Mouse (Mus musculus) testis, postnatal 14 days (tissue): Measurements from ENCODE around the gene Lamtor3.
A peak's percentile ranks its signal among the peaks of the same experiment; 100 is the strongest.
"Not testable (repeated sequence)": the region's sequence is repeated elsewhere in the genome, so short reads cannot be mapped to it uniquely, and the experiment has no call there.

Experiments
- DNase-seq: peaks from one replicate; pipeline ENCODE4 v3.0.0; 2021; ENCODE audit warnings: low spot score

Lamtor3 gene

DNA sequence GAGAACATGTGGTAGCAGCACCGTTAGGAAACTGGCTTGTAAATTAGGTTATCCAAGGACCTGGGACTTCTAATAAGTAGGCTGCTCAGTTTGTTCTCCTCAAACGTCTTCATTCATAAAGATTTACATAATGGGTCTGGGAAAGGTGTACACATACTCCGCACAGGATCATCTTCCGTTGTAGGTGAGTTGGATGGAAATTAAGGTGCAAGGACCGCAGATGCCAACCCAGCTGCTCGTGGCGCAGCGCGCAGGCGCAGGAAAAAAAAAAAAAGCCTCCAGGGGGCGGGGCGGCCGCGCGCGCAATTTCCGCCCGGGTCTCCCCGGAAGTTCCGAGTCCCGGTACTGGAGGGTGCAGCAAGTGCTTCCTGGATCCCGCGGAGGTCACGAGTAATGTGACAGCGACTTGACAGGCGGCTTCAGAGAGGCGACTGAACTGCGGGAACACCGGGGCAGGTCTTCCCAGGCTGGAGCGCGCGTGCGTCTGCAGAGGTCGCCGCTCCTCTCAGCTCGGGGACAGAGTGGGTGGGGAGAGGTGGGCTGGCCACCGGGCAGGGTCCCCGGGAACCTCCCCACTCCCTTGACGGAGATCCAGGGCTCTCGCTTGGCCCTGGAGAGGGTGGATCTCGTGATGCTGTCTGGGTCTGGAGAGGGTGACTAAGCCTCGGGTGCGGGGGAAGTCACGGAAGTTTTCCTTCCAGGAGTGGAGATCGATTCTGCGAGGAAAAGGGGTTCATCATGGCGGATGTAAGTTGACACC, at the start of gene Lamtor3:
Gene Lamtor3, plus strand, starts transcription at position 335 of the 760 bp plus-strand sequence.
- DNase-seq: peak; percentile 87

GRCm38 (mm10) chr3:137869395-137869794, 48.9 kb upstream of the Lamtor3 start:
- no peak for DNase-seq

GRCm38 (mm10) chr3:137879313-137879712, 39.0 kb upstream of the Lamtor3 start:
- DNase-seq: no peak

- no peak for DNase-seq
Observed at GRCm38 (mm10) chr3:137880109-137880748, 38.1 kb upstream of the Lamtor3 start.

DNA sequence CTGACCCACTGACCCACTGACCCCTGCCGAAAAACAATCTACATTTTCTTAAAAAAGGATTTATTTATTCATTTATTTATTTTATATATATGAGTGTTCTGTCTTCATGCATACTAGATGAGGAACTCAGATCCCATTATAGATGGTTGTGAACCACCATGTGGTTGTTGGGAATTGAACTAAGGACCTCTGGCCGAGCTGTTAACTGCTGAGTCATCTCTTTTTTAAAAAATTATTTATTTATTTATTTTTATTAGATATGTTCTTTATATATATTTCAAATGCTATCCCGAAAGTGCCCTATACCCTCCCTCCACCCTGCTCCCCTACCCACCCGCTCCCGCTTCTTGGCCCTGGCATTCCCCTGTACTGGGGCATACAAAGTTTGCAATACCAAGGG, 37.2 kb upstream of the Lamtor3 start:
- DNase-seq: no peak

GRCm38 (mm10) chr3:137887961-137888360, 30.3 kb upstream of the Lamtor3 start:
- DNase-seq: no peak

DNA sequence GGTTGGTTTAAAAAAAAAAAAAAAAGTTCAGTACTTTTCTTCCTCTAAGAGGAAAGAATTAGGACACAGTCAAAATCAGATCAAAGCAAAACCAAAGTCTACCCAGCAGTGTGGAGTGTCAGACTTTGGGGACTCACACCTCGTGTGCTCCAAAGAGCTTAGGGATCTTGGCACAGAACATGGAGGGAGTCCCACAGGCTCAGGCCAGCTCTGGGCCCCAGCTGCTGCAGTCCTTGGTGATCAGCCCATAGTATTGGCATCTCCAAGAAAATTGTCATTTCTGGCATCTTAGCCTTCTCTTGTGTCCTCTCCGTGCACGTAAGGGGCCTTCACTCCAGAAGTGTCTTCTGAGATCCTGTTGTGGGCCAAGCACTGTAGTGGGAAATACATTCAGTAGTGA, 27.2 kb upstream of the Lamtor3 start:
- DNase-seq: no peak

GRCm38 (mm10) chr3:137892118-137892517, 26.2 kb upstream of the Lamtor3 start:
- no peak for DNase-seq

DNA sequence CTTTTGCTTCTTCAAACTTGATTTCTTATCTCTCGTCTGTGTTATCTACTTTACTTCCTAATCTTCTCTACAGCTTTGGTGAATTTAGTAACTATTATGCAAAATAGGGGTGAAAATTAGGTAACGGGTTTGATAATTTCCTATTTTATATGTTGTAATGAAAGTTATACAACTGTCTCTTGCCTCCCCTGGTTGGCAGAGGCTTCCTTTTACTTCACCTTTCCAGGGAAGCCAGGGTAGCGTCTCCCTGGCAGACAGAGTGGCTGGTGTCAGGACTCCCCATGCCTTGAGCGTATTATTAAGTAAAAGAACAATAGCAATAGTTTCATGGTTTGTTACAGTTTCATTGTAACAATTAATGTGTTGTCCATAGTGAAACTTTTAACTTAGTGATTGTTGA, 24.5 kb upstream of the Lamtor3 start:
- DNase-seq: no peak

GRCm38 (mm10) chr3:137895196-137895595, 23.1 kb upstream of the Lamtor3 start:
- no peak for DNase-seq

- no peak for DNase-seq
Observed at GRCm38 (mm10) chr3:137896386-137896785, 21.9 kb upstream of the Lamtor3 start.

- DNase-seq: no peak
Observed at GRCm38 (mm10) chr3:137896867-137897266, 21.4 kb upstream of the Lamtor3 start.

DNA sequence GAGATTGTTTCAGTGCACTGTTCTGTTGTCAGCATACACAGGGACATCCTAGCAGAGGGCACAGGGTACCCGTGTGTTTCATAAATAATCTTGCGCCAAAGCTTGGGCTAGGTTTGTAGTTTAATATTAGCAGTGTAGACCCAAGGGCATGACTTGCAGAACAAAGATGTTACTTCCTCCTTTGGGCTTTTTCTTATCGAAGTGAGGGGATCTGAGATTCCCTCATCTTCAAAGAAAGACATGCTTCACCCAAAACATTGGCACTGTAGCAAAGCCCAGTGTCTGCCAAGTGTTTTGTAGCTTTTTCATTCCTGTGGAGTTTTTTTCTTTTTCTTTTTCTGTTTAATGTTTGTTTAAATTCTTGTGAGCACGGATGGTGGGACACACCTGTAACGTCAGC, 20.6 kb upstream of the Lamtor3 start:
- no peak for DNase-seq

DNA sequence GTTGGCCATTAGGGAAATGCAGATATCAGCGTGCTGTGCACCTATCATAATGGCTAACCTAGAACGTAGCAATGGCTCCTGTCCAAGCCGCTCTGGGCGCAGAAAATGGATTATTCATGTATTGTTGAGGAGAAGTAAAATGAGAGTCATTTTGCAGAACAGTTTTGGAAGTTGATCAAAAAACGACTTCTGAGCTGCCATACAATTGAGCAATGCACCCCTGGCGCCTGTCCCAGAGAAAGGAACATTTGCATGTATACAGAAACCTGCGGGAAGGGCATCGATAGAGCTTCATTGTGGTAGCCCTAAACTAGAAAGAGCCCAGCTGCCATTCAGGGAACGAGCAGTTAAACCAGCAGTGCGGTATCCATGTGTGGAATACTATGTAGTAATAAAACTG, 18.2 kb upstream of the Lamtor3 start:
- DNase-seq: no peak

DNA sequence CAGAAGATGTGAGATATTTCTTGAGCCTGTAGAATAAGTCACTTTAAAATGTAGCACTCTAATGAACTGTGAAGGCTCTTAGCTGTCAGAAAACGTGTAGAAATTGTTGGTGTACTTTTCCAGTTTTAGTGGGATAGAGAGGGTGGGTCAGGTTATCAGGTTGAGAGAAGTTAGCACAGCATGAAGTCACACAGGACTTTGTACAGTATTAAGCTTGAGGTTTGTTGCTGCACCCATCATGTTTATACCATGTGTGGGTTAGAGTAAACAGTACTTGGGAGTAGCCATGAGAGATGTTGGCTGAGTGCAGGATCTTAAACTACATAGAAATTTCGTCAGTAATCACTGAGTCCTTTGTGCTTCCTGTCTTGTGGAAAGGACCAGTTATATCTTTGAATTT, 5.2 kb upstream of the Lamtor3 start:
- DNase-seq: no peak

- not testable (repeated sequence) for DNase-seq
Observed at GRCm38 (mm10) chr3:137914567-137914966, 3.7 kb upstream of the Lamtor3 start.

GRCm38 (mm10) chr3:137917694-137918171, 573 bp upstream of the Lamtor3 start:
- DNase-seq: no peak

DNA sequence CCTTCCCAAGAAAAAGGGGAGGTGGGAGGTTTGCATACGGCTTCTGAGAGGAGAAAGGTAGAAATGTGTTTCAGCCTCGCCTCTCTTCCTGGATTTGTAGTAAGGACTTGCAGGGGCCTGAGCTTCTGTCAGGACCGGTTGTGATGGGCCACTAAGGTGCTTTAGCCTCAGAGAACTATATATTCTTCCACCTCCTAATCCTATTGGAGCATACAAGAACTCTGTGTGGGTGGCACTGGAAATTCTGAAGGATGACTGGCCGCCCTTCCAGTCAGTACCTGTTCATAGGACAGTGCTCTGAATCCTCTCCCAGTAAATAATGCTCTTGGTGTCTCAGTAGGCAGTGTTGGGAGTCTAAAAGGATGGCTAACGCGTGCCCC, 616 bp downstream of the Lamtor3 start:
- no peak for DNase-seq

DNA sequence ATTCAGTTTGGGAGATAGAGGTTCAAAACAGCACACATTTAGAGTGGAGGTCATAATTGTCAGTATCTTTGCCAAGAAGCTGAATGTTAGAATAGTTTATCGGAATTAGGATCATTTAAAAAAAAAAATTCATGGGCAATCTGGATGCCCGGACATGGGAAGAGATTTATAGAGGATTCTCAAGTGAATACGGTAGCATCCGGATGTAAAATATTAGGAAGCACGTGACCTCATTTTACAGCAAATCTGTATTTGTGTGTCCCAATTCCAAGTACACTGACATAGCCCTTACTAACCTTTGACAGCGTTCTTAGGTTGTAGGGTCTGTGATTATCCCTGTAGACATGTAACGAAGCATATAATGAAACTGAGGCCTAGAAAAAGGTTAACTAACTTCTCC, 1.1 kb downstream of the Lamtor3 start:
- no peak for DNase-seq

DNA sequence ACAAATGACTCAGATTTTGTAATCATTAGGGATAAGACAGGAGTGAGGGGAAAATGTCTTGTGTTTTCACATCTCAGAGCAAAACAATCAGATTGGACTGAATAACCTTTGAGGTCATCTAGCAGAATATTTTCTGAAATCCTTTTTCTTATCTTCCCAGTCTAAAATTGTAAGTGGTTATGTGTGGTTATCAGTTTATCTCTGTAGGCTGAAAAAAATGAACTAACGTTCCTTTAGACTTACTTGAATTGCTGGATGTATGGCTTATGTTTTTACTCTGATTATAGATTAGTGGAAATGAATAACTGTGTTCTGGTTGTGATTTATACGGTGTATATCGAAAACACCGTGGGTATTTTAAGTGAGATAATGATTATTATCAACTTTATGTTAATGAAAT, 2.3 kb downstream of the Lamtor3 start:
- no peak for DNase-seq

- no peak for DNase-seq
Observed at GRCm38 (mm10) chr3:137927010-137927409, 8.7 kb downstream of the Lamtor3 start.

GRCm38 (mm10) chr3:137929940-137930339, 11.6 kb downstream of the Lamtor3 start:
- DNase-seq: no peak

- DNase-seq: no peak
Observed at GRCm38 (mm10) chr3:137932748-137933147, 14.4 kb downstream of the Lamtor3 start.

- DNase-seq: no peak
Observed at GRCm38 (mm10) chr3:137933986-137934385, 15.7 kb downstream of the Lamtor3 start.
